Mouse (Mus musculus) lung, adult 2 months (tissue): ENCODE measurements around the gene Reep1. TPM values are rescaled to one million over a fixed set of nuclear protein-coding genes. Genes with fewer than 3 reads are reported as not detected.
A peak's percentile ranks its signal among the peaks of the same experiment; 100 is the strongest.
"Not testable (repeated sequence)": the region's sequence is repeated elsewhere in the genome, so short reads cannot be mapped to it uniquely, and the experiment has no call there.

Source experiments
- DNase-seq: peaks from one replicate; pipeline ENCODE4 v3.0.0; 2022
- H3K4me1 ChIP-seq: fragments of 200-500 bp; 2 replicates; pipeline ENCODE4 v1.6.1; 2011; ENCODE audit warnings: low read length; ENCODE audit not compliant: control insufficient read depth, insufficient read depth
- H3K4me3 ChIP-seq: fragments of 200-500 bp; replicated peaks from 2 replicates; pipeline ENCODE3; 2011; ENCODE audit warnings: low read depth, mild to moderate bottlenecking, control low read depth, low read length; ENCODE audit errors: extremely low read depth
- CTCF ChIP-seq: fragments of 200-500 bp; IDR thresholded peaks from 2 replicates; pipeline ENCODE4 v1.5.1; 2011; ENCODE audit warnings: mild to moderate bottlenecking, low read length, control low read depth; ENCODE audit not compliant: insufficient read depth
- POLR2A ChIP-seq: fragments of 200-500 bp; IDR thresholded peaks from 2 replicates; pipeline ENCODE4 v1.6.1; 2011; ENCODE audit warnings: low read depth, mild to moderate bottlenecking, control low read depth, low read length, borderline replicate concordance; ENCODE audit errors: extremely low read depth
- WGBS: fragments of 180-500 bp; shearing (Covaris S2); methylation state at CpG from one replicate; pipeline ENCODE4 v1.1.7; 2018; 5-methylcytosine and 5-hydroxymethylcytosine counted together
- polyA plus RNA-seq: library from polyadenylated mRNA; depleted of rRNA; stranded (reverse); fragments of >200 nt; gene quantifications from 2 replicates; pipeline ENCODE4 v1.2.3, GENCODE M21; 2012; rRNA removed

Reep1 gene
- polyA plus RNA-seq, 1 experiment: 6.7 TPM

- no peaks in the 10 kb centered on the region; the same call in 1 of the 2 replicates for H3K4me1 ChIP-seq
Observed at GRCm38 (mm10) chr6:71826869-71827268, 119.5 kb downstream of the Reep1 start, which contains the start of gene Mrpl35. TSS of gene Mrpl35 (minus strand) at chr6:71826969.

GRCm38 (mm10) chr6:71829768-71830167, 122.4 kb downstream of the Reep1 start:
- TF ChIP-seq POLR2A: no peak
- no peak for TF ChIP-seq CTCF

More at GRCm38 (mm10) chr6:71826869-71827268, 119.5 kb downstream of the Reep1 start, which contains the start of gene Mrpl35:
- no peak for DNase-seq
- WGBS: 21% methylated on average over 1 of the region's 1 CpGs
- TF ChIP-seq POLR2A: no peak
- no peak for TF ChIP-seq CTCF
- H3K4me3 ChIP-seq: no peak within 1 kb of the TSS

GRCm38 (mm10) chr6:71830690-71831580, 123.6 kb downstream of the Reep1 start, which contains the start of gene Immt:
TSS of gene Immt (plus strand) at chr6:71831331.
- Histone ChIP-seq H3K4me1 (no peaks in the 10 kb centered on the region; the same call in 1 of the 2 replicates), H3K4me3 (peak within 1 kb of the TSS; percentile 99)
- TF ChIP-seq POLR2A (peak; percentile 88), CTCF (no peak)
- under 1% methylated on average over 64 of the region's 64 CpGs for WGBS
- peak; percentile 92 for DNase-seq

More at GRCm38 (mm10) chr6:71829768-71830167, 122.4 kb downstream of the Reep1 start:
- 85% methylated on average over 9 of the region's 9 CpGs for WGBS
- DNase-seq: no peak
- H3K4me1 ChIP-seq: no peaks in the 10 kb centered on the region; the same call in 1 of the 2 replicates
- H3K4me3 ChIP-seq: no peak overlapping the region

GRCm38 (mm10) chr6:71831581-71831960, 124.2 kb downstream of the Reep1 start:
- H3K4me3 ChIP-seq: peak overlapping the region; percentile 99
- no peak for TF ChIP-seq CTCF
- no peak for TF ChIP-seq POLR2A
- peaks cover 3% of the 10 kb centered on the region for H3K4me1 ChIP-seq
- WGBS: under 1% methylated on average over 21 of the region's 21 CpGs
- DNase-seq: peak; percentile 87

GRCm38 (mm10) chr6:71836811-71837210, 129.4 kb downstream of the Reep1 start:
- DNase-seq: no peak
- TF ChIP-seq POLR2A: no peak
- TF ChIP-seq CTCF: no peak
- Histone ChIP-seq H3K4me3 (no peak overlapping the region), H3K4me1 (peaks cover 5% of the 10 kb centered on the region)
- 41% methylated on average over 2 of the region's 2 CpGs for WGBS

- Histone ChIP-seq H3K4me1 (peaks cover 5% of the 10 kb centered on the region; the same call in 1 of the 2 replicates), H3K4me3 (no peak overlapping the region)
- TF ChIP-seq POLR2A (no peak), CTCF (no peak)
- no peak for DNase-seq
Observed at GRCm38 (mm10) chr6:71839815-71840214, 132.5 kb downstream of the Reep1 start.

- no peak for DNase-seq
- 86% methylated on average over 1 of the region's 1 CpGs for WGBS
- H3K4me1 ChIP-seq: peaks cover 5% of the 10 kb centered on the region; the same call in 1 of the 2 replicates
- H3K4me3 ChIP-seq: no peak overlapping the region
- TF ChIP-seq POLR2A (no peak), CTCF (no peak)
Observed at GRCm38 (mm10) chr6:71840597-71841290, 133.4 kb downstream of the Reep1 start.

GRCm38 (mm10) chr6:71846906-71847305, 139.5 kb downstream of the Reep1 start:
- not testable (repeated sequence) for H3K4me3 ChIP-seq, H3K4me1 ChIP-seq, DNase-seq
- WGBS: 92% methylated on average over 6 of the region's 6 CpGs

Other genes starting within 250 kb of the Reep1 start
- gene Rnf103, start 213.7 kb upstream of the Reep1 start, polyA plus RNA-seq: 14.7 and 21.4 TPM in 2 replicates
- 32.8 and 53.9 TPM in 2 replicates for gene Chmp3, start 163.8 kb upstream of the Reep1 start, polyA plus RNA-seq
- 11.3 and 16.5 TPM in 2 replicates for gene Kdm3a, start 74.6 kb upstream of the Reep1 start, polyA plus RNA-seq
- 3.5 and 6.2 TPM in 2 replicates for gene Mrpl35, start 119.4 kb downstream of the Reep1 start, polyA plus RNA-seq
- gene Immt, start 123.8 kb downstream of the Reep1 start, polyA plus RNA-seq: 26.4 and 33.5 TPM in 2 replicates
- gene Ptcd3, start 201.2 kb downstream of the Reep1 start, polyA plus RNA-seq: 5.2 and 10.0 TPM in 2 replicates
- gene Polr1a, start 201.5 kb downstream of the Reep1 start, polyA plus RNA-seq: 9.7 and 11.6 TPM in 2 replicates